Mouse (Mus musculus): Measurements from ENCODE around the gene Cpe.

DNA sequence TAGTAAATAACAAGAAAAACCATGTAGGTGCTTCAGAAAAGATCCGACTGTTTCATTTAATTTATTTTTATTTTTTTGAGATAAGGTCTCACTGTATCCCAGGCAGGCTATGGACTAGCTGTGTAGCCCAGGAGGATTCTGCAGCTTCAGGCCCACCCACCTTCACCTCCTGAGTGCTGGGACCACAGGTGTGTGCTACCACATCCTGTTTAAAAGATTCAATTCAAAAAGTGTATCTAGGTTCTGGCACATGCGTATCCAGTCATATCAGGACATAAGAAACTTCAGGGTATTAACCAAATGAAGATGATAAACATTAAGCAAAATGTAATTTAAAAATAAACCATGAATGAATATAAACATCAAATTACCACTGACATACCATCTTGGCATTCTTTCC is 30.4 kb upstream of the Cpe start:
- TF ChIP-seq CTCF (conservative IDR thresholded peaks at IDR 0.05; ENCODE audit: low read length) (no peak), NANOG (IDR thresholded peaks at IDR 0.05; ENCODE audit: borderline replicate concordance, low read length) (no peak), POU5F1 (IDR thresholded peaks at IDR 0.05; ENCODE audit: borderline replicate concordance, low read length) (no peak)
